ENCODE assay signal across 10 mouse cellular contexts in the genomic region with DNA sequence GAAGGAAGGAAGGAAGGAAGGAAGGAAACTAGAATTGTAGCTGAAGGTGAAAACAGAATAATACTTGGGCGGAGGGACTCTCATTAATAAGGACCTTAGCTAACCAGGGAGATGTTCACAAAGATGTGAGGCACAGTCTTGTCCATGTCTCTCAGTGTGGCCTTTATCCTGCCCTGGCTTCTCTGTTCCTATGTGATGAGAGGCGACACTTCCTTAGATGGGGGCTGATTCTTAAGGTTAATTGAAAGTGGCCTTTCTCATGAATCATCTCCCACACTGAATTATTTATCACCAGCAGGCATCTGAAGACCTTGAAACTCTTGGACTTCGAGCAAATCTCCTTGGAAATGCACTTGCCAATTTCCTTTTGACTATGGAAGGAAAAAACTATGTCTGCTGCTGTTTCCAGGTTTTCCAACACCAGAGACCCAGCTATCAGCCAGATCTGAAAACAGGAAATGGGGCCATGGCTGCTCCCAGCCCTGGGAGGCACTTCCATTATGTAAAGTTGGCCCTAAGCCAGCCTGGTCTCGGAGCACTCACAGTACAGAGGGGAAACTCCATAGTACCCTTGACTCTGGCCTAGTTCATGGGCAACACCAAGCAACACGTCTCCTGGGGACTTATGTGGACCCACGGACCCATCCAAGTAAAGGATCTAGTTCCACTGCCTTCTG. TPM values are rescaled to one million over a fixed set of nuclear protein-coding genes. Genes with fewer than 3 reads are reported as not detected.
DNase-seq lines count a peak whose midpoint lies in the region; ATAC-seq lines count a peak whose summit lies in the region.
"Had no signal": no experiment of that assay in that cellular context is flagged by ENCODE, and none has a peak within 500 bp of the region (broad histone marks: within the 10 kb centered on the region; RNA-seq: fewer than 3 reads in every experiment).

No protein-coding gene starts in this region.

- peaks cover 7% of the 10 kb centered on the region; the same call in 1 of the 2 replicates for H3K4me1 ChIP-seq in intestine, embryonic 15.5 days (replicated peaks)

- no peak overlapping the region for H3K27ac ChIP-seq in intestine, embryonic 15.5 days
- H3K27ac ChIP-seq: limb, embryonic 15.5 days had no signal

- H3K4me3 ChIP-seq in intestine, embryonic 15.5 days (replicated peaks), result no peak overlapping the region
- H3K4me3 ChIP-seq: limb, embryonic 15.5 days had no signal

- ATAC-seq in intestine, embryonic 15.5 days, result peak; percentile 63

- DNase-seq in adrenal gland, adult (ENCODE audit: inconsistent age in 2 of 2, low spot score in 1 of 2), result peak; percentile 43 to 78
- no peak for DNase-seq in adrenal gland, adult 18-20 months (ENCODE audit: low spot score in 2 of 2)
- peak; percentile 23 for DNase-seq in kidney, adult 9 months
- DNase-seq in kidney, adult 18-20 months, result no peak
- DNase-seq in lung, postnatal 14 days, result peak; percentile 72
- no peak for DNase-seq in layer of hippocampus, adult 11-12 months (ENCODE audit: low spot score)
- DNase-seq in gastrocnemius, postnatal 14 days, result no peak
- DNase-seq: cerebellum, adult 2 months had no signal

- no peak overlapping the region for H3K4me2 ChIP-seq in intestine, embryonic 15.5 days (replicated peaks)
- H3K4me2 ChIP-seq: limb, embryonic 15.5 days had no signal

- intact Hi-C loops in gastrocnemius, postnatal 14 days (cut with DNase I; ENCODE audit: low total_unique reads), result no loop called here

- H3K27me3 ChIP-seq in intestine, embryonic 15.5 days (replicated peaks), result peaks cover 22% of the 10 kb centered on the region

- H3K9ac ChIP-seq in intestine, embryonic 15.5 days, result no peak overlapping the region
- H3K9ac ChIP-seq: limb, embryonic 15.5 days had no signal

- H3K36me3 ChIP-seq in intestine, embryonic 15.5 days, result no peaks in the 10 kb centered on the region
- H3K36me3 ChIP-seq: limb, embryonic 15.5 days had no signal

- H3K9me3 ChIP-seq in intestine, embryonic 15.5 days, result no peaks in the 10 kb centered on the region
- H3K9me3 ChIP-seq: limb, embryonic 15.5 days had no signal

- 64% methylated on average over 6 of the region's 6 CpGs for WGBS in intestine, embryonic 15.5 days

RNA-seq across cellular contexts. Expression of a gene that starts 3.8 kb away (rescaled TPM):
- under 1 TPM; 0.16 to 0.27 TPM for total RNA-seq in adrenal gland, adult 18-20 months (2021)
- polyA plus RNA-seq in intestine, embryonic 15.5 days (2015; fragmentation: Nextera tagmentation; extraction: Ambion mirVana), result 0.73 and 1.1 TPM in 2 replicates
- under 1 TPM; 0.78 to 0.82 TPM for total RNA-seq in gastrocnemius, postnatal 14 days (2021)

RNA-seq across cellular contexts. Expression of a gene that starts 14.1 kb away (rescaled TPM):
- total RNA-seq in adrenal gland, adult 18-20 months (2021), result 1 to 10 TPM in 1 of 2 experiments, under 1 TPM in 1; 0.83 to 1.3 TPM
- polyA plus RNA-seq in intestine, embryonic 15.5 days (2015; fragmentation: Nextera tagmentation; extraction: Ambion mirVana), result 0.19 and 0.30 TPM in 2 replicates
- total RNA-seq in gastrocnemius, postnatal 14 days (2021), result under 1 TPM; 0.16 to 0.86 TPM

Comparison
In these comparisons a context has a peak if more than half of its experiments do, and no peak if none do; other contexts are left out.
1. DNase-seq: peak in adrenal gland, adult (2 of 2), kidney, adult 9 months (single experiment) and lung, postnatal 14 days (single experiment); none in adrenal gland, adult 18-20 months (0 of 2), kidney, adult 18-20 months (single experiment), layer of hippocampus, adult 11-12 months (single experiment) and gastrocnemius, postnatal 14 days (single experiment).